Mouse (Mus musculus): ENCODE measurements at regions not wholly inside any gene's neighbourhood (a gene's known extent, or its start where the extent isn't known, plus 50 kb on each side); places are given as distances from the start of the nearest gene placed in this dataset.

- no peaks in the 10 kb centered on the region for H3K36me3 ChIP-seq (ENCODE audit: control insufficient read depth, insufficient read depth, low read length)
- intact Hi-C loops (cut with DNase I) = no loop called here
These were observed 117.9 kb upstream of the Rtl1 start for GRCm38 (mm10) chr12:109718036-109718435.

GRCm38 (mm10) chr12:109738201-109738600, 138.1 kb upstream of the Rtl1 start:
- Histone ChIP-seq H3K9ac (ENCODE audit: low read depth, low read length) (no peak overlapping the region), H3K79me2 (replicated peaks; ENCODE audit: control insufficient read depth, insufficient read depth, low read length) (no peaks in the 10 kb centered on the region), H3K4me1 (ENCODE audit: control insufficient read depth, insufficient read depth, low read length) (no peaks in the 10 kb centered on the region), H3K36me3 (ENCODE audit: control insufficient read depth, insufficient read depth, low read length) (no peaks in the 10 kb centered on the region), H3K4me3 (no peak overlapping the region), H3K27ac (no peak overlapping the region), H3K27me3 (ENCODE audit: control insufficient read depth, insufficient read depth, low read length) (no peaks in the 10 kb centered on the region)
- TF ChIP-seq POLR2A (IDR thresholded peaks at IDR 0.05; ENCODE audit: insufficient read depth, low read depth, low read length) (no peak), CTCF (IDR thresholded peaks at IDR 0.05) (no peak), EP300 (IDR thresholded peaks at IDR 0.05; ENCODE audit: insufficient read depth, low read depth, low read length) (no peak)
- DNase-seq = no peak
- WGBS = 90% methylated on average over 10 of the region's 10 CpGs
- intact Hi-C loops (cut with DNase I) = no loop called here

More at GRCm38 (mm10) chr12:109718036-109718435, 117.9 kb upstream of the Rtl1 start:
- no peak for DNase-seq
- Histone ChIP-seq H3K4me3 (no peak overlapping the region), H3K79me2 (replicated peaks; ENCODE audit: control insufficient read depth, insufficient read depth, low read length) (no peaks in the 10 kb centered on the region), H3K27me3 (ENCODE audit: control insufficient read depth, insufficient read depth, low read length) (no peaks in the 10 kb centered on the region), H3K4me1 (ENCODE audit: control insufficient read depth, insufficient read depth, low read length) (no peaks in the 10 kb centered on the region), H3K27ac (no peak overlapping the region), H3K9ac (ENCODE audit: low read depth, low read length) (no peak overlapping the region)
- no peak for TF ChIP-seq POLR2A (IDR thresholded peaks at IDR 0.05; ENCODE audit: insufficient read depth, low read depth, low read length)
- TF ChIP-seq CTCF (IDR thresholded peaks at IDR 0.05) = no peak
- no peak for TF ChIP-seq EP300 (IDR thresholded peaks at IDR 0.05; ENCODE audit: insufficient read depth, low read depth, low read length)
- 90% methylated on average over 9 of the region's 9 CpGs for WGBS

- Histone ChIP-seq H3K36me3 (ENCODE audit: control insufficient read depth, insufficient read depth, low read length) (no peaks in the 10 kb centered on the region), H3K27ac (no peak overlapping the region), H3K4me1 (ENCODE audit: control insufficient read depth, insufficient read depth, low read length) (no peaks in the 10 kb centered on the region), H3K79me2 (replicated peaks; ENCODE audit: control insufficient read depth, insufficient read depth, low read length) (no peaks in the 10 kb centered on the region), H3K27me3 (ENCODE audit: control insufficient read depth, insufficient read depth, low read length) (no peaks in the 10 kb centered on the region), H3K4me3 (no peak overlapping the region), H3K9ac (ENCODE audit: low read depth, low read length) (no peak overlapping the region)
- 89% methylated on average over 6 of the region's 6 CpGs for WGBS
- intact Hi-C loops (cut with DNase I) = no loop called here
- no peak for TF ChIP-seq POLR2A (IDR thresholded peaks at IDR 0.05; ENCODE audit: insufficient read depth, low read depth, low read length)
- no peak for TF ChIP-seq CTCF (IDR thresholded peaks at IDR 0.05)
- TF ChIP-seq EP300 (IDR thresholded peaks at IDR 0.05; ENCODE audit: insufficient read depth, low read depth, low read length) = no peak
- DNase-seq = no peak
These were observed 138.8 kb upstream of the Rtl1 start for GRCm38 (mm10) chr12:109738911-109739310.

GRCm38 (mm10) chr12:109742486-109742885, 142.4 kb upstream of the Rtl1 start:
- Histone ChIP-seq H3K79me2 (replicated peaks; ENCODE audit: control insufficient read depth, insufficient read depth, low read length) (no peaks in the 10 kb centered on the region), H3K4me1 (ENCODE audit: control insufficient read depth, insufficient read depth, low read length) (no peaks in the 10 kb centered on the region), H3K27ac (no peak overlapping the region), H3K9ac (ENCODE audit: low read depth, low read length) (no peak overlapping the region), H3K27me3 (ENCODE audit: control insufficient read depth, insufficient read depth, low read length) (no peaks in the 10 kb centered on the region), H3K4me3 (no peak overlapping the region), H3K36me3 (ENCODE audit: control insufficient read depth, insufficient read depth, low read length) (no peaks in the 10 kb centered on the region)
- 82% methylated on average over 11 of the region's 11 CpGs for WGBS
- TF ChIP-seq EP300 (IDR thresholded peaks at IDR 0.05; ENCODE audit: insufficient read depth, low read depth, low read length) = no peak
- no peak for TF ChIP-seq CTCF (IDR thresholded peaks at IDR 0.05)
- no peak for TF ChIP-seq POLR2A (IDR thresholded peaks at IDR 0.05; ENCODE audit: insufficient read depth, low read depth, low read length)
- DNase-seq = no peak
- intact Hi-C loops (cut with DNase I) = no loop called here

GRCm38 (mm10) chr12:109743036-109743650, 143.0 kb upstream of the Rtl1 start:
- TF ChIP-seq EP300 (IDR thresholded peaks at IDR 0.05; ENCODE audit: insufficient read depth, low read depth, low read length) (no peak), POLR2A (IDR thresholded peaks at IDR 0.05; ENCODE audit: insufficient read depth, low read depth, low read length) (no peak), CTCF (IDR thresholded peaks at IDR 0.05) (no peak)
- intact Hi-C loops (cut with DNase I) = no loop called here
- Histone ChIP-seq H3K36me3 (ENCODE audit: control insufficient read depth, insufficient read depth, low read length) (no peaks in the 10 kb centered on the region), H3K27me3 (ENCODE audit: control insufficient read depth, insufficient read depth, low read length) (no peaks in the 10 kb centered on the region), H3K27ac (no peak overlapping the region), H3K4me3 (no peak overlapping the region), H3K79me2 (replicated peaks; ENCODE audit: control insufficient read depth, insufficient read depth, low read length) (no peaks in the 10 kb centered on the region), H3K4me1 (ENCODE audit: control insufficient read depth, insufficient read depth, low read length) (no peaks in the 10 kb centered on the region), H3K9ac (ENCODE audit: low read depth, low read length) (no peak overlapping the region)
- WGBS = 90% methylated on average over 24 of the region's 24 CpGs
- no peak for DNase-seq

- WGBS = 84% methylated on average over 4 of the region's 4 CpGs
- H3K36me3 ChIP-seq (ENCODE audit: control insufficient read depth, insufficient read depth, low read length) = no peaks in the 10 kb centered on the region
- no peak overlapping the region for H3K9ac ChIP-seq (ENCODE audit: low read depth, low read length)
- H3K4me3 ChIP-seq = no peak overlapping the region
- H3K27ac ChIP-seq = no peak overlapping the region
- TF ChIP-seq EP300 (IDR thresholded peaks at IDR 0.05; ENCODE audit: insufficient read depth, low read depth, low read length) (no peak), CTCF (IDR thresholded peaks at IDR 0.05) (no peak), POLR2A (IDR thresholded peaks at IDR 0.05; ENCODE audit: insufficient read depth, low read depth, low read length) (no peak)
- H3K4me1 ChIP-seq (ENCODE audit: control insufficient read depth, insufficient read depth, low read length) = no peaks in the 10 kb centered on the region
- no peaks in the 10 kb centered on the region for H3K79me2 ChIP-seq (replicated peaks; ENCODE audit: control insufficient read depth, insufficient read depth, low read length)
- no peaks in the 10 kb centered on the region for H3K27me3 ChIP-seq (ENCODE audit: control insufficient read depth, insufficient read depth, low read length)
- DNase-seq = no peak
- intact Hi-C loops (cut with DNase I) = no loop called here
These were observed 144.1 kb upstream of the Rtl1 start for GRCm38 (mm10) chr12:109744186-109744585.
